Mouse (Mus musculus): ENCODE results near the gene Gdpd3.
"Not testable (repeated sequence)": the region's sequence is repeated elsewhere in the genome, so short reads cannot be mapped to it uniquely, and the experiment has no call there.

The Gdpd3 gene

DNA sequence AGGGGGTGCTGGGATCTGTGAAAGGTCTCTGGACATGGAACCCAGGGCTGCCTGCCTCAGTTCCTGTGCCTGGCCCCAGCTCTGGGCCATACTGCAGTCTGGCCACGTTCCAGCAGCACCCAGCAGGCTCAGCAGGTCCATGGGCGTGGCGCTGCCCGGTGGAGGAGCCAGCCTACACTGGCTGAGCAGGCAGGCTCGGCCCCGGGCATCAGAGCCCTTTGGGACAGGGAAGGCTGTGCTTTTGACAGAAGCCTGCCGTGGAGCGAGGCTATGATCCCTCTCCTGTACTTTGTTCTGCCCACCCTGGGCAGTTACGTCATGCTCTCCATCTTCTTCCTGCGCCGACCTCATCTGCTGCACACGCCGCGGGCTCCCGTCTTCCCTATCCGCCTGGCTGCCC lies at the start of gene Gdpd3:
Gene Gdpd3, plus strand, starts transcription at position 134 of the 400 bp plus-strand sequence.
- in situ Hi-C loops (cut with MseI, MboI), result no loop called here

DNA sequence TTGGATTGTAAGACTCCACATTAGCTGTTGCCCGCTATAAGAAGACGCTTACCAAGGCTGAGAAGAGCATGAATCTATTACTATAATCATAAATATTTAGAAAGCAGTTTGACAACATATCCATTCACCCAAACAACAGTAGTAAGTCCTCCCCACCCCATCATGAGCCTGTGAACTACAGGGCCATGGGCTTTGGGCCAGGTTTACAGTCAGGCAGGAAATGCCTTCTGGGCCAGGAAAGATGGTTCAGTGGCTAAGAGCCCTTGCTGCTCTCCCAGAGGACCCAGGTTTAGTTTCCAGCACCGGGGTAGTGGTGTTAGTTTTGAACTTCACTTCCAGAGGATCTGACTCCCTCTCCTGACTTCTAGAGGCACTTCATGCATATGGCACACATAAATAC lies 48.6 kb upstream of the Gdpd3 start:
- in situ Hi-C loops (cut with MseI, MboI), result no loop called here

DNA sequence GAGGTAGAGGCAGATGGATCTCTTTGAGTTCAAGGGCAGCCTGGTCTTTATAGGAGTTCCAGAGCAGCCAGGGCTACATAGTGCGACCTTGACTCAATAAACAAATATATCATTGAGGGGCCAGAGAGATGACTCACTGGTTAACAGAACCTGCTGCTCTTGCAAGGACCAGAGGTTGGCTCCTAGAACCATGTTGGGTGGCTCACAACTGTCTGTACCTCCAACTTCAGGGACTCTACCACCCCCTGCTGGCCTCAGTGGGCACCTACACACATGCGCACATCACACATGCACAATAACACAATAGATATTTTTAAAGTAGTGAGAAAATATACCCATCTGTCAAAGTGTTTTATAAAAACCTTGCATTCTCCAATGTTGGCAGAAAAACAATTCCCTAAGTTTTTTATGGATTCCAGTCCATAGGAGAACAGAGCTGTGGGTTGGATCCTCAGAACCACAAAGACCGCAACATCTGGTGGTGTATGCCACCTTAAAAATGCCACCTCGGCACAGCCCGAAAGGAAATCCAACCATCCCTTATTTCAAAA lies 47.3 kb upstream of the Gdpd3 start:
- in situ Hi-C loops (cut with MseI, MboI), result no loop called here

DNA sequence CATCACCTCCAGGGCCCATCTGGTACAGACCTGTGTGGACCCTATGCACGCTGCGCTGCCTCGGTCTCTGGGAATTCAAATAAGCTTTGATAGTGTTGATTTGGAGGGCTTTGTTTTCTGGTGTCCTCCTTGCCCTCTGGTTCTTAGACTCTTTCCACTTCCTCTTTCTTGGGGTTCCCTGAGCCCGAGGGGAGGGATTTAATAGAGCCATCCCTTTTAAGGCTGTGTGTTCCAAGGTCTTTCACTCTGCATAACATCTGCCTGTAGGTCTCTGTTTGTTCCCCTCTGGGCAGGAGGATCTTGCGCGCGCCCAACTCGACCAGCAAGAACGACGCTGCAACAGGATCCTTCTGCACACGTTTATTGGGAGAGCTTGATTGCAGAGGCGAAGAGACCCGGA lies 44.5 kb upstream of the Gdpd3 start:
- in situ Hi-C loops (cut with MseI, MboI), result no loop called here

DNA sequence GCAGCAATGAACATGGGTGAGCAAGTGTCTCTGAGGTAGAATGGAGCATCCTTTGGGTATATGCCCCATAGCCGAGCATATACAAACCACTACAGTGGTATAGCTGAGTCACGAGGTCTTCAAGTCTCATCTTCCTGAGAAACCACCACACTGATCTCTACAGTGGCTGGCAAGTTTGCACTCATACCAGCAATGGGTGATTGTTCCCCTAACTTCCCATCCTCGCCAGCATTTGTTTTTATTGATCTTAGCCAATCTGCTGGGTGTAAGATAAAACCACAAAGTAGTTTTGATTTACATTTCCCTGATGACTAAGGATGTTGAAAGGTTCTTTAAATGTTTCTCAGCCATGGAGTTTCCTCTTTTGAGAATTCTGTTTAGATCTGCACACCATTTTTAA lies 41.1 kb upstream of the Gdpd3 start:
- in situ Hi-C loops (cut with MseI, MboI), result no loop called here

DNA sequence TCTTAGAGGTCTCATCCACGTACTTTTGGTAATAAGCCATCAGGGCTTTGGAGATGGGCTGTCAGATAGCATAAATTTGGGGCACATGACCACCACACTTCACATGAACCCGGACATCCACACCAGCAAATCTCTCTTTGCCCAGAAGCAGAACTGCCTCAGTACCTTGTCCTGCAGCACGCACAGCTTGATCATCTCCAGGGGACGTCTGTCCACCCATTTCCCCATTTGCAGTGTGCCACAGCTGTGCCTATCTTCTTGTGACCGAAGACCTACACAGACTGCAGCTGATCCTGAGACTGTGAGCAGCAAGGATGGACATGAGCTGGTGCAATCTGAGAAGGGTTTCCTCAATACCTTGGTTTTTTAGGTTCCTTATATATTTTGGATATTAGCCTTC lies 40.5 kb upstream of the Gdpd3 start:
- in situ Hi-C loops (cut with MseI, MboI), result no loop called here

DNA sequence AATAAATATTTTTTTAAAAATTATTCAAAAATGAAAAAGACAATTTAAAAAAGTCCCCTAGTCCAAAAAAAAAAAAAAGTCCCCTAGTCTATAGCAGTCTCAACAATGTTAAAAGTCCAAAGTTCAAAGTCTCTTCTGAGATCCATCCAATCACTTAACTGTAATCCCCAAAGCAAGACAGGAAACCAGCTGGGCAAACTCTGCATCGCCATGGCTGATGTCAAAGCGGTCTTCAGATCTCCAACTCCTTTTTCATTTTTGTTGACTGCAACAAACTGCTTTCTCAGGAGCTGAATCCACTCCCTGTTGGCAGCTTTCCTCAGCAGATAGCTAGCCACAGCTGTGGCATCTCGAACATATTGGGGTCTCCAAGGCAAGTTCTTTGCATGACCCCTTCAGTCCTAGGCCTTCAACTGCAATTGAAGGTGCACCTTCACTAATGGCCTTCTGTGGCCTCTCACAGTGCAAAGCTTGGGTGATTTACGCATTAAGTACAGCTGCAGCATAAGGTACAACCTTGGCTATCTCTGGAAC lies 35.8 kb upstream of the Gdpd3 start:
- in situ Hi-C loops (cut with MseI, MboI), result not testable (repeated sequence)

DNA sequence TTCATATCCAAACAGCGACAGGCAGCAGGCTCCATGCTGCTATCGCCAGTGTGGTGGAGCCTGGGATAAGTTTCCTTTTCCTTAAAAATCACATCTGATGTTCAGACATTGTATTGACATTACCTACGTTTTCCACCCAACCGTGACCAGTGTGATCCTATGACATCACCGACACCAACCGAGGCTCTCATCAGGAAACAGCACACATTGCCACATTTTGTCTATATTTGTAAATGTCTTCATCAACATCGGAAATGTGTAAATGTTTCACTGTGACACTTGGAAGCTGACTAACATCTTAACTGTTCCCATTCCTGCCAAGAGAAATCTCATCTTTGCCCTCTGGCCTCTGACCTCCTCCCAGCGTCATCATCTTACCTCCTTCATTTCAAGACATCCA lies 30.0 kb upstream of the Gdpd3 start:
- in situ Hi-C loops (cut with MseI, MboI), result no loop called here

DNA sequence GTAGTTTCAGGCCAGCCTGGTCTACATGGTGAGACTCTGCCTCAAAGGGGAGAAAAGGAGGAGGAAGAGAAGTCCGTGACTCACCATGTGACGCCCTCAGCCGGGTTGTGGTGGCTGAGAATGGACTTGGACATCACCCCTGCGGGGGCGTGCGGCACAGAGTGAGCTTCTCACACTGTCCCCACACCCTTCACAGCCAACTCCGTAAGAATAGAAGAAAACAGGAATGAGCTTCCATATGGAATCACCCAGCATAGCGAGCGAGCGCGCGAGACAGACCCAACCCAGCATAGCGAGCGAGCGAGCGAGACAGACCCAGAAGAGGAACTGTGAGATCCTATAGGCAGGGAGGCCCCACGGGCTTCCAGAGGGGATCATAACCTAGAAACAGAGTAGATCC lies 26.6 kb upstream of the Gdpd3 start:
- in situ Hi-C loops (cut with MseI, MboI), result no loop called here

DNA sequence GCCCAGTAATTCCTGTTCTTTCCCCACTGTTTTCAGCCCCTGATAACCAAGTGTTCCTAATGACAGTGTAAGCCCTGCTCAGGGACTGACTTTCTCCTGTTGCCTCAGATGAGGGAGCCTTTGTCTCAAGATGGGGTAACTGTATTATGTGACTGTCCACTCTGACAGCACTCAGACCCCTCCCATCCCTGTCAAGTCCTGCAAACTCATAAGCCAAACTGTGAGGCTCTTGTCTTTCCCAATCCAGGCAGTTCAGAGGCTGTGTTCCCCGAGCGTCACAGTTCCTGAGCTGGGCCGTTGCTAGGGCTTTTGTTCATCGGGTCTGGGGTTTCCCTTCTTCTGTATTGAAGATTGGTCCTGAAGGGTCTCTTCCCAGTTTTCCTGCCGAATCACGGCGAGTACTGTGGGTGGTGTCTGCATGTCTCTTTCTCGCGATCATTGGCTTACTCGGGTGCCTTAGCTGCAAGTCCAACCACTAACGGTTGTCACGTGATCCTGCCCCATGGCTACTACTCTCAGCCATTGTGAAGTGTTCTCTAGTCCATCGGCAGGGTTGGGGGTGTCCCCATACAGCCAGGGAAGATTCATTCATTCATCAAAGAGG lies 25.9 kb upstream of the Gdpd3 start:
- in situ Hi-C loops (cut with MseI, MboI), result no loop called here

DNA sequence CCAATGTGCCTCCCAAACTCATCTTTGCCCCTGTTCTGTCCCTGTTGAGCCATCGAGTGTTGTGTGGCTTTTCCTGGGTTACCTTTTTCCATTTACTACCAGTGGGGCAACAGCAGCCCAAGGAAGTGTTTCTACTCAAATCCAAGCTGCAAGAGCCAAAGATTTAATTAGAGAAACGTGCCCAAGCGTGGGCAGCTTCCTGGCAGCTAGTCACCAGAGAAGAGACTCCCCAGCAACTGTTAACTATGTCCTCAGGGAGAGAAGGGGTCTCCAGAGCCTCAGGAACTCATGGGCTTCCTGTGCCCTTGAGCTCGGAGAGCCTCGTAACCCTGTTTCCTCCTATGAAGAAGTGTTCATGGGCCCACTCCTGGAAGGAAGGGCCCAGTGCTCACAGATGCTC lies 25.2 kb upstream of the Gdpd3 start:
- in situ Hi-C loops (cut with MseI, MboI), result no loop called here

DNA sequence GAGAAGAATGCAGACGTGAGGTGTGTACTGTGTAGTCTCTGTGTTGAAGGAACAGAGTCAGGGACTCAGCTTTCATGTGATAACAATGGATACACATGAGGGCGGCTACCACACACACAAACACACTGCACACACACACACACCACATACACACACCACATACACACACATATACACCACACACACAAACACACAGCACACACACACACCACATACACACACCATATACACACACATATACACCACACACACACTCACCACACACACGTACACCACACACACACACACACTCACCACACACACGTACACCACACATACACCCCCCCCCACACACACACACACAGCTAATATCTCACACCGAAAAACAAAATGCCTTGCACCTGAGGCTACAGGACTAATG lies 24.7 kb upstream of the Gdpd3 start:
- in situ Hi-C loops (cut with MseI, MboI), result no loop called here

DNA sequence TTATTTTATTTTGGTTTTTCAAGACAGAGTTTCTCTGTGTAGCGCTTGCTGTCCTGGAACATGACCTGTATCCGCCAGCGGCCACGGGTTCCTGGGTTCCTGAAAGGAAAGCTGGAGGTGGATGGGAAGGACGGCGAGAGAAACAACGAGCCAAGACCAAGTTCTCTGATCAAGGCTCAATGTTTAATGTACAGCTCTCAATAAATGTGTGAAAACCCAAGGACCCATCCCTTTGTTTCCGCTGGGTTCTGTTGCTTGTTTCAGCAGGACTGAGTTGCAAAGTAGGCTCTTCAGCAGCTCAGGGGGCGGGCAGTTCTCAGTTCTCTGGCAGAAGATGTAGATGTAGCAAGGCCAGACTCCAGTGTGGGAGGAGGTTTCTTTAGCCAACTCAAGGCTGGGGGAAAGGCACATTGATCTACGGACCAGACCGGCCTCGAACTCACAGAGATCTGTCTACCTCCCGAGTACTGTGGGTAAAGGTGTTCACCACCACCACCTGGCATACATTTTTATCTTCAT lies 24.1 kb upstream of the Gdpd3 start:
- in situ Hi-C loops (cut with MseI, MboI), result no loop called here

DNA sequence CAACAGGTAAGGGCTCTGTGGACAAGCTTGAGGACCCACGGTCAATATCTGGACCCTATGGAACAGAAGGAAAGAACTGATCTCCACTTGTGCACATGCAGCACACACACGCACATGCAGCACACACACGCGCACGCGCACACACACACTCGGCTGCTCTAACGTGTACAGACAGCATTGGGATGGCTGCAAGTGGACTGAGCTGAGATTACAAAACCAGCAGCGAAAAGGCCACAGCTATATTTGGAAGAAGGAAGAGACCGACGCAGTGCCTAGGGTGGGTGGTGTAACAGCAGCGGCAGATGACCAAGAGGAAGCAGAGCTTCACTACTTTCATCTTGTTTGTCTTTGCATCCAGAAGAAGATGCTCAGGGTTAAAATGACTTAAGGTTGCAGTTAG lies 20.1 kb upstream of the Gdpd3 start:
- in situ Hi-C loops (cut with MseI, MboI), result no loop called here

DNA sequence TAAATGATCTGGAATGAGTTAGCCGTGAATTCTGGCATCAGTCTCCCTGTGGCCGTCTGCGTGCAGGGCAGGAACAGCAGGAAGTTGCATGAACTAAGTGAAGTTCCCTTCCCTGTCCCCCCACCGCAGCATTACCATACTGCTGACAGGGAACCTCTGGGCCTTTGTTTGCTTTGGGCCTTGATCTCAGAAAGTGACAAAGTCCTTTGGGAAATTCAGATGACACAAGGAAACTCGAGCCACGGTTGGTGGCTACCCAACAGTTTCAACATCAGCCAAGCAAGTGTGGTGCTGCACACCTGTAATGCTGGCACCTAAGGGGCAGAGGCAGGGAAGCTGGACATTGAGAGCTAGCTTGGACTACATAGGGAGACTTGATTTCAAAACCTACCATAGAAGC lies 19.3 kb upstream of the Gdpd3 start:
- in situ Hi-C loops (cut with MseI, MboI), result no loop called here

DNA sequence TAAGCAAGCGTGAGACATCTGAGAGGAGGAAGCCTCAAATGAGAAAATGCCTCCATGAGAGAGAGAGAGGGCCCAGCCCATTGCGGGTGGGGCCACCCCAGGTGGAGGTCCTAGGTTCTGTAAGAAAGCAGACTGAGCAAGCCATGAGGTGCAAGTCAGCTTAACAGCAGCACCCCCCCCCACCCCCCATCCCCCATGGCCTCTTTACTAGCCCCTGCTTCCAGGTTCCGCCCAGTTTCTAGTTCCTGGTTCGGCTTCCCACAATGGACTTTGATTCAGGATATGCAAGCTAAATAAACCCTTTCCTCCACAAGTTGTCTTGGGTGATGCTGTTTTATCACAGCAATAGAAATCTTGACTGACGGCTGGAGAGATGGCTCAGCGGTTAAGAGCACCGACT lies 17.3 kb upstream of the Gdpd3 start:
- in situ Hi-C loops (cut with MseI, MboI), result no loop called here

DNA sequence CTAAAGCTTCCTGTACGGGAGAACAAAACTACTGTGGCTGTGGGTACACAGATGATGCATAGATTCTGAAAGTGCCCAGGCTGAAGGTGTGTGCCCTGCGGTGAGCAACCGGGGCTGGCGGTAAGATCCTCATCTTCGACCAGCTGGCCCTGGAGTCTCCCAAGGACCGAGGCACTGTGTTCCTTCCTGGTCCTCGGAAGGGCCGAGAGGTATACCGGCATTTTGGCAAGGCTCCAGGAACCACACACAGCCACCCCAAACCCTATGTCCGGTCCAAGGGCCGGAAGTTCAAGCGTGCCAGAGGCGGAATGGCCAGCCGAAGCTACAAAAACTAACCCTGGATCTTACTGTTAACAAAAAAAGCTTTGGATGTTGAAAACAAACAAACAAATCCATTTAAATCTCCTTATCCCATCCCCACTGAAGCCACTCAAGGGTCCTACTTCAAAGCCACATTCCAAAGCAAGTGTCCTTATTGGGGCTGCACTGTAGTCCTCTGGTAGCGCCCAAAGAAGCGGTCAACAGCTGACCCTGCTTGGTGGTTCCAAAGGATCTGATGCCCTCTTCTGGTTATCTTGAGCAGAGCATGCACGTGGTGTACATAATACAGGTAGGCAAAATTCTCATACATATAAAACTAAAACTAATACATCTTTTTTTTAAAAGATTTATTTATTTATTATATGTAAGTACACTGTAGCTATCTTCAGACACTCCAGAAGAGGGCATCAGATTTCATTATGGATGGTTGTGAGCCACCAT lies 16.4 kb upstream of the Gdpd3 start:
- in situ Hi-C loops (cut with MseI, MboI), result no loop called here

DNA sequence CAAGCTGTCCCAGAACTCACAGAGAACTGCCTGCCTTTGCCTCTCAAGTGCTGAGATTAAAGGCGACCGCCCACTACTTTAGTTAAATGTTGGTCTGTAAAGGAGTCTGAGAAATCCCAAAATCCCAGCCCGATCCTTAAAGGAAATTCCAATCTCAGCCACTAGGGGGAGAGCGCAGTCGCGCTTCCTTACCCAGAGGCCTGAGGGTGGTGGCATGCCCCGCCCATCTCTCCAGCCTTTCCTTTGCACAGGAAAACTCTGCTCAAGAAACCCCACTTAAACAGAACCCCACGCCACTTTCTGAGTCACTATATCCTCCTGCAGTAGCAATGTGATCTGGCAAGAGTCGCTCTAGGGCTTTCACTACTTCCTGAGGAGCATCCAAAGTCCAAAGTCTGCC lies 11.3 kb upstream of the Gdpd3 start:
- in situ Hi-C loops (cut with MseI, MboI), result no loop called here

DNA sequence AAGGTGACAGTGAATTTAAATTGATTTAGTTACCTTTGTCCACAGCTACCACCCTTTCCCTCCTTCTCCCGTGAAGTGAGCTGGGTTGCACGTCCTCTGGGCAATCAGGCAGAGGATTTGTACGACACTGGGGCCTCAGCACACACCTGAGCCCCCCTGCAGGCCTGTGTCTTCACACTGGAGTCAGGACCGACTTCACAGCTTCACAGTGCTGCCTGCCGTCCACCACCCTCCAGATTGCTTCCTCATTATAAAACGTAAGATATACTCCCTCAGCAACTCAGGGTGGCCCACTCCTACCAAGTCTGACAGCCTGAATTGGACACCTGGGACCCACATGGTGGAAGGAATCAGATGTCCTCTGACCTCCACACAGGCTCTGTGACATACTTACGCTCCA lies 7.6 kb upstream of the Gdpd3 start:
- in situ Hi-C loops (cut with MseI, MboI), result no loop called here

DNA sequence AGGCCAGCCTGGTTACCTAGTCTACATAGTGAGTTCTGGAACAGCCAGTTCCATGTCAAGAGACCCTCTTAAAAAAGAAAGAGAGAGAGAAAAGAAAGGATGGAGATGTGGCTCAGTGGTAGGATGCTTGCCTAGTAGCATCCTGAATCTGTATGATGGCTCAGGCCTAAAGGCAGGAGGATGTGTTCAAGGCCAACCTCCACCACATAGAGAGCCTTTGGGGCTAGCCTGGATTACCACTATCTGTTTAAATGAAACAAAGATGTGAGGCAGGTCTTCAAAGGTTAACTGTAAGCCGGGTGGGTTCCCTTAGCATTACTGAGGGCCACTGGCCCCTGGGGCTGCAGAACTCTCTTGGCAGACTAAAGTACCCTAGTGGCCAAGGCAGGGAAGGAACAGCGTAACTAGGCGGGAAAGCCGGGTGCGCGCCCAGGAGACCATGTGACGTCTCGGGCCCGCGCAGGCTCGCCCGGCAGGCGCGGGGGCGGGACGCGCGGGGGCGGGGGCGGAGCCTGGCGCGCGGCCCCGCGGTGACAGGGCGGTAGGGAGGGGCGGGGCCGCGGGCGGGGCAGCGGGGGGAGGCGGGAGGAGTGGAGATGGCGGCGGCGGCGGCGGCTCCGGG lies 7.0 kb upstream of the Gdpd3 start, which contains the start of gene Mapk3:
Gene Mapk3, plus strand, starts transcription at position 552 of the 622 bp plus-strand sequence.
- in situ Hi-C loops (cut with MseI, MboI), result no loop called here

DNA sequence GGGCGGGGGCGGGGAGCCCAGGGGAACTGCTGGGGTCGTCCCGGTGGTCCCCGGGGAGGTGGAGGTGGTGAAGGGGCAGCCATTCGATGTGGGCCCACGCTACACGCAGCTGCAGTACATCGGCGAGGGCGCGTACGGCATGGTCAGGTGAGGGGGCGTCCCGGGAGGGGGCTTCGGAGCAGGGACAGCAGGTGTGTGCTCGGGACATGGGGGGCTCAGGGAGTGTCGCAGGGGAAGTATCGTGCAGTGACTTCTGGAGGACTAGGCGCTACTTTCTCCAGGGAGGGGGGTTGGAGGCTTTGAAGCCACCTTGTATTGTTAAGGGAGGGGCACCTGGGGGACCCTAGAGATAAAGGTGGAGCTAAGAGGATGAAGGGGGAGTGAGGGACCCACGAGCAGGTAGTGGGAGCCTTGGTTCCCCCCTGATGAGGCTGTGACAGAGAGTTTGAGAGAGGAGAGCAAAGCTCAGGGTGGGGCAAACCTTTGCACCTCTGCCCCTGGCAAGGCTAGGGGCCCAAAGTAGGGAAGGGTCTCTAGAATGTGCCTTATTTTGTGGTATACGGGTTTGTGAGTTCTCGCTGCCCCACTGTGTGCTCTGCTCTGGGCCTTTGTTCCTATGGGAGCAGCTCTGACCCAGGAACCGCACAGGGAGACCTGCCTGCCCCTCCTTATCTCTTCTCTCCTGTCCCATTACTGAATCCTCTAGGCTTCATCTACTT lies 6.3 kb upstream of the Gdpd3 start:
- in situ Hi-C loops (cut with MseI, MboI), result no loop called here

DNA sequence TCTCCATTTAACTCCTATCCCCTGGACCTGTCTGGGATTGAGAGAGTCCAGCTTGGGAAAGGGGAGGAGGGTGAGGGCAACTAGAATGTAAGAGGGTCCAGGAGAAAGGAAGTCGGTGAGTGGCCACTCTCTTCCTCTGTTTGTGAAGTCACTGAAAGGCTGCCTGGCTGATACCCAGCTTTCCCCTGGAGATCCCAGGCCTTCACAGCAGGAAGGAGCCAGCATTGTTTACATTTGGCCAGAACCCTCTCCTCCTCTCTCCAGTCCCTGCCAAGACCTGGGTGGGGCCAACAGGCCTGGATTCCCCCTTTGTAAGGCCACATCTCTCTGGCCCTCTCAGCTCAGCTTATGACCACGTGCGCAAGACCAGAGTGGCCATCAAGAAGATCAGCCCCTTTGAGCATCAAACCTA lies 5.7 kb upstream of the Gdpd3 start:
- in situ Hi-C loops (cut with MseI, MboI), result no loop called here

All from mouse trophoblast stem cell (cell line).